Mouse (Mus musculus): Measurements from ENCODE around the gene Gm20388.

Gene Gm20388

GRCm38 (mm10) chr8:120411862-120412261, 501.2 kb downstream of the Gm20388 start:
- DNase-seq (ENCODE audit: low read depth, low spot score), result no peak

GRCm38 (mm10) chr8:120412357-120412756, 501.7 kb downstream of the Gm20388 start:
- DNase-seq (ENCODE audit: low read depth, low spot score), result no peak

GRCm38 (mm10) chr8:120412911-120413625, 502.4 kb downstream of the Gm20388 start:
- no peak for DNase-seq (ENCODE audit: low read depth, low spot score)

DNA sequence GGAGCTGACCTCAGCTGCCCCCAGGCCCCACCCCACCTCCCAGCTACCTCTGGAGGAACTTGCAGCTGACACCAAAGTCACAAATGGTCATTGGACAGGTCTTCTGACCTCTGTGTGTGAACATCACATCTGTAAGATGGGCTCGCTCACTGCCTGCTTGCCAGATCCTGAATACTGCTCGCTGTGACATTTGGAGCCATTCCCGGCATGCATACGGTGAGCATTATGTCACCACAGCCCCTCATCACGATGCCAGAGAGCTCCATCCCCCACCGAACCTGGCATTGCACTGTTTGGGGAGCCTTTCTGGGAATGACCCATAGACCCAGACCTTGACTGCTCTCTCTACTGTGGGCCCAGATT, 503.0 kb downstream of the Gm20388 start:
- no peak for DNase-seq (ENCODE audit: low read depth, low spot score)

- no peak for DNase-seq (ENCODE audit: low read depth, low spot score)
Observed at GRCm38 (mm10) chr8:120414216-120414615, 503.6 kb downstream of the Gm20388 start.

DNA sequence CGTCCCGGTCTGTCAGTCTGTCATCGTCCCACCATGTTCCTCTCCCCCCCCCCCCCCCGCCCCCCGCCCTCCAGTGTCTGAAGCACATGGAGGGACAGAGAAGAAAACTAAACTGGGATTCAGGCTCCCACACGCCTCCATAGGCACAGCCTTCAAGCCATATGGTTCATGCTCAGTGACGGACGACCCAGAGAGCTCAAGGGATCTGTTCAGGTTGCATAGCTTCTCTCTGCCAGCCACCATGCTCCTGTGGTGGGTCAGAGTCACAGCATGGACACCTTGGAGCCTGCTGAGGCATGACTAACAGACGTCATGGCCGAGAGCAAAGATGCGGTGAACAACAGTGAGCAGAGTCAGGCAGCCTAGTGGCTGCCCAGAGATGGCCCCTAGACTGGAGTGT, 504.8 kb downstream of the Gm20388 start:
- DNase-seq (ENCODE audit: low read depth, low spot score), result no peak

DNA sequence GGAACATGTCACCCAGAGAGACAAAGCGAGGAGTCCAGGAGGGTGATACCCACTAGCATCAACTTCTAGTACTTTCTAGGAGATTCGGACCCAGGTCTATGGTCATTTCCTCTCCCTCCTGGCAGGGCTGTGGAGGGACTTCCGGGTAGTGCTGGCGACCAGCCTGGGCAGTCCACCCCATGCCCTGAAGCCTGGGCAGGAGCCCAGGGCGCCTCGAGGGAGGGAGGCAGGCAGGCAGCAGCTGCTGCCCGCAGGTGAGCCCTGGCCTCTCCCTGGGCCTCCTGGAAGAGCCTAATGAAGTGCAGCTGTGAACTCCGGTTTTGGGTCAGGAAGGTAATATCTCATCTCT, 505.5 kb downstream of the Gm20388 start:
- no peak for DNase-seq (ENCODE audit: low read depth, low spot score)

- DNase-seq (ENCODE audit: low read depth, low spot score), result no peak
Observed at GRCm38 (mm10) chr8:120416522-120417394, 506.1 kb downstream of the Gm20388 start.

GRCm38 (mm10) chr8:120418188-120418587, 507.5 kb downstream of the Gm20388 start:
- no peak for DNase-seq (ENCODE audit: low read depth, low spot score)

DNA sequence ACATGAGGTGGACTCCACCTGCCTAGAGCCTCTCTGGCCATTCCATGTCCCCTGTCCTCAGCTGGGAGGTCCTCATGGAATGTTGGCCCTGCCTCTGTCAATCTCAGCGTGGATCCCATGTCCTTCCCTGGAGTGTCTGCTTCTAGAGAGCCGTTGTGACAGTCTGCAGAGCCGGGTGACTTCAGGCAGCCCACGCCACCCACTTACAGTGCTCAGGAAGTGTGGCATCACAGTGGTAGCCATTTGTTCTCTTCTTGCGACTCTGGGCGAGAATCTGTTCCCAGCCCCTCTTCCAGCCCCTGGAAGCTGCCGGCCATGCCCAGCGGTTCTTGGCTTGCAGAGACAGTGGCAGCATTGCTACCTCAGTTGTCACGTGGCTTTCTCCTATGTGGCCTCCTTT, 509.0 kb downstream of the Gm20388 start:
- DNase-seq (ENCODE audit: low read depth, low spot score), result no peak

GRCm38 (mm10) chr8:120420226-120420625, 509.6 kb downstream of the Gm20388 start:
- no peak for DNase-seq (ENCODE audit: low read depth, low spot score)

- no peak for DNase-seq (ENCODE audit: low read depth, low spot score)
Observed at GRCm38 (mm10) chr8:120421638-120422037, 511.0 kb downstream of the Gm20388 start.

- no peak for DNase-seq (ENCODE audit: low read depth, low spot score)
Observed at GRCm38 (mm10) chr8:120422236-120422635, 511.6 kb downstream of the Gm20388 start.

DNA sequence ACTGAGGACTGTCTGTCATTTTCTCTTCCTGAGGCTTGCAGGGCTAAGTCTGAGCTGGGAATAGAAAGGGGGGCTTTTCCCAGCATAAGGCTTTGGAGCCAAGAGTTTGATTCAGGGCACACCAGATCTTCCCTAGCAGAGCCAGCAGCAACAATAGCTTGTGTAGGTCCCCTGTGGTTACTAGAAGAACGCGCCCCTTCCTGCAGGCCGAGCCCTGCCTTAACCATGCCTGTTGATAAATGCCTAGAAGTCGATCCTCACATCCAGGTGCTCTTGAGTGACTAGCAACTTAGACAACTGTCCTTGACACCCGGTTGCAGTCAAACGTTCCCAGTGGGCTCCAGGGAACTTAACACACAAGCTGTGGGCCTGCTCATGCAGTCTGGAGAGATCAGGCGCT, 512.9 kb downstream of the Gm20388 start:
- no peak for DNase-seq (ENCODE audit: low read depth, low spot score)

- no peak for DNase-seq (ENCODE audit: low read depth, low spot score)
Observed at GRCm38 (mm10) chr8:120424829-120425198, 514.2 kb downstream of the Gm20388 start.

DNA sequence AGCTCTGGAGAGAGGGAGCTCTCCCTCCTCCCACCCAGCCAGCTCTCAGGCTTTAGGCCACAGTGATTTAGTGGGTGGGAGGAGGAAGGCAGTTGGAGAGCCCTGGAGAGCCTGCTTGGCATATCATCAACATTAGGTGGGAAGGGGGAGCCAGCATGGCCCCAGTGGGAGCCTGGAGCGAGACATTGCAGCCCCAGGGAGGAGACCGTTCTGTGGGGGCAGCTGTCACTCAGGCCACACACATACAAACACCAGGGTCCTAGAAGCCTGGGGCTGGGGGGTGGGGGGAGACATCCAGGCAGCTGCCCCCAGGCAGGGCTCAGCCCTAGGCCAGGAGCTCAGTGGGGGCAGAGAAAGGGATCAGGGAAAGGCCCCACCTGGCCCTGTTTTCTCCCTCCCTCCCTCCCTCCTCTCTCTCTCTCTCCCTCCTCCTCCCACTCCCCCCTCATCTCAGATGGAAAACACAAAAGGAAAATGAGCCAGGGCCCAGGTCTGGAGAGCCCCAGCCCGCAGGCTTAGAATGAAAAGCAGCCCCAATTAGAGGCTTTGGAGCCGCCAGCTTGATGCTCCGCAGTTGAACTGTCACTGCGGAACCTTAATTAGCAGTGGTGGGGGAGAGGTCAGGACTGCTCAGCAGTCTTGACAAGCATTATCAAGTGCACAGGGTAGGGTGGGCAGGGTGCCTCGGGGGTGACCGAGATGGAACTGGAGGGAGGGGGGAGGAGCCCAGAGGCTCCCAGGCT, 514.7 kb downstream of the Gm20388 start:
- DNase-seq (ENCODE audit: low read depth, low spot score), result no peak

DNA sequence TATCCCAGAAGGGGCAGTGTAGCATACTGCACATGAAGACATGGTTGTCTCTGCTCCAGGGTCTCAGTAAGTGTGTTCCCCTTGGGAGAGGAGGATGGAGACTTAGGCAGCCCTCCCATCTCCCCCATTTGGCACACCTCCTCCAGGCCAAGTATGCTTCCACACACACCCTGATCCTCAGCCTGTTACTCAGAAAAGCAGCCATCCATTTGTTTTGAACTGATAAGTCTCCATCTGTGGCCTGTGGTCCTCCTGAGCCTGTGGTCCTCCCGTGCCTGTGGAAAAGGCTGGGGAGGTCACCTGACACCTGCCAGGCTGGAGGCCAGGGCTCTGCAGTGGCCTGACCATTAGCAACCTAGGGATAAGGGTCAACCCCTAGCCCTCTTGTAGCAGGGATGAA, 515.5 kb downstream of the Gm20388 start:
- no peak for DNase-seq (ENCODE audit: low read depth, low spot score)

DNA sequence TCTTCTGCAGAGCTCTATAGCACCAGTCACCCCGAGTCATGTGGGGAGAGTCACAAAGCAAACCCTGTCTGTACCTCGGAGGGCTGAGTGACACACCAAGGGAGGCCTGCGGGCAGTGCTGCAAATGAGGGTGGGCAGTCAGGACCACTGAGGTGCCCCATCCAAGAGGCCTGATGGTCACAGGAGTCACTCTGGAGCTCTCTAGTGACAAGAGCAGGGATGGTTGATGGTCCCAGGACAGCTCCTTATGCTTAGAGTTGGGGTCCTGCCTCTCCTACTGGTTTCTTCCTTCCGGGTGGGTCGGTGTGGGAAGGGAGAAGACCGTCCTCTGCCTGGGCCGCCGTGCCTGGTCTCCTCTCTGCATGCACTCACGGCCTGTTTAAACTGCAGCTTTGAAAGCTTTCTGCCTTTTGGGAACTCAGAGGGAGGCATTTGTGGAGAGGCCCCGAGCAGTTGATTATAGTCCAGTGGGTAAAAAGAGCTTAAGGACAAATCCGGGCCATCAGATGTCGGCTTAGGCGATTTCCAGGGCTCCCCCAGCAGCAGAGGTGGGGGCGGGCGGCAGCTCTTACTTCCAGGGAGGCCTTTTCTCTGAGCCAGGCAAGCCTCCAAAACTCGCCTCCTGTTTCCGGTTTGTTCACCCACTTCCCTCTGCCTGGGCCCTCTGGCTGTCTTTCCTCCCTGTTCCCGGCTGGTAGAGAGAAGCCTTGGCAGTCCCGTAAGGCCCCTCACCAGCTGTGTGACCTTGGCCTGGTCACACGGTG, 516.2 kb downstream of the Gm20388 start:
- no peak for DNase-seq (ENCODE audit: low read depth, low spot score)

DNA sequence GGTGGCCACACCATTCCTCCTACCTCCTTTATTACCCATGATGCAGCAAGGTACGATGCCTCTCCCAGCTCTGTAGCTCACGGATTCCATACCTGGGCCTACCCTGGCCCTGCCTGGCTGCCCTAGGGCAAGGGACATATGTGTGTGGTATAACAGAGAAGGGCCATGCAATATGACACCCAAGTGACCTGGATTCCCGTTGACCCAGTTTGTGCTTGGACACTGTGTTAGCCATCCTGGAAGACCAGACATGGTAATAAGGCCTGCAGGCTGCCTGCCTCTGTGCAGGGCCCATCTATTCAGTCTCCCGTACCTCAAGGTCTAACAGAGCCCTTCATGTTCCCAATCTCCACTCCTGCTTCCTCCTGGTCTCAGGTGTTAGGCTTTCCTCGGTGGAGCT, 517.9 kb downstream of the Gm20388 start:
- no peak for DNase-seq (ENCODE audit: low read depth, low spot score)

DNA sequence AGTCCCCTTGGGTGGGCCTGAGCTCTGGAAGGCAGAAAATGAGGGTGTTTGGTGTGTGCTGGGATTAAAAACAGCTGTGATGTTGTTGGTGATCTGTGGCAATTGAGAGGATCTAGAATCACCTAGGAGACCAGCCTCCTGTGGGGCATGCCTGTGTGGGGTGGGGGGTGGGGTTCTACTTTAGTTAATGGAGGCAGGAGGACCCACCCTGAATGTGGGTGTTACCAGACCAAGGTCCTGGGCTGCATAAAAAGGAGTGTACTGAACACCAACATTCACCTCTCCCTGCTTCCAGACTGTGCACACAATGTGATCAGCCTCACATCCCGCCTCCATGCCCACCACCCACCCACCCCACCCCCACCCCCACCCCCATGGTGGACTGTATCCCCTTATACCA, 518.5 kb downstream of the Gm20388 start:
- DNase-seq (ENCODE audit: low read depth, low spot score), result no peak

DNA sequence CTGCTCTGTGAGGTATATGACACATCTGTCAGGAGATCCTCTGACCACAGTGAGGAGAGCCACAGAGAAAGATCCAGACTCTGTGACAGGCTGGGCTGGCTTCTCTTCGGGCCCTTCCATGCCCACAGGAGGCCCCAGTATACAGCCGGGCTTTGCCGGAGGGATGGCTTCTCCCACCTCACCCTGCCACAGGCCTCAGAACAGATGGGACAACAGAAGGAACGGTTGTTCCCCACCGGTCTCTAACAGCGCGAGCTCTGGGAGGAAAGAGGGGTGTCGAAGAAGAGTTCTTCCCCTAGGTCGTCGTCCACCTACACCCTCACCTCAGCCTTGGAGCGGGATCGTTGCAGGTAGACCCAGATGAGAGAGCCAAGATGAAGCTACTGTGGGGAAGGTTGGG, 520.4 kb downstream of the Gm20388 start:
- DNase-seq (ENCODE audit: low read depth, low spot score), result no peak

- no peak for DNase-seq (ENCODE audit: low read depth, low spot score)
Observed at GRCm38 (mm10) chr8:120432438-120432837, 521.8 kb downstream of the Gm20388 start.

Data from CD4-positive helper T cell, adult 2 months (primary cell).